Mouse (Mus musculus) C2C12 (cell line): ENCODE data around the gene Shisa9. TPM values are rescaled to one million over a fixed set of nuclear protein-coding genes. Genes with fewer than 3 reads are reported as not detected.

Experiments
- H3K27me3 ChIP-seq: one replicate; pipeline ENCODE4 v1.6.1; 2011; ENCODE audit not compliant: control insufficient read depth, insufficient read depth, insufficient read length
- H3K36me3 ChIP-seq: one replicate; pipeline ENCODE4 v1.6.1; 2011; ENCODE audit not compliant: control insufficient read depth, insufficient read depth
- H3K4me3 ChIP-seq: one replicate; pipeline ENCODE4 v1.5.1; 2011; ENCODE audit warnings: mild to moderate bottlenecking, control low read depth; ENCODE audit not compliant: poor library complexity, insufficient read depth, severe bottlenecking
- H3K79me2 ChIP-seq: one replicate; pipeline ENCODE4 v1.6.1; 2011; ENCODE audit not compliant: control insufficient read depth, insufficient read depth
- H3K79me3 ChIP-seq: one replicate; pipeline ENCODE4 v1.6.1; 2011; ENCODE audit warnings: low read depth, control low read depth
- H3ac ChIP-seq: one replicate; pipeline ENCODE3; 2011; ENCODE audit warnings: low read depth; ENCODE audit not compliant: control insufficient read depth, insufficient read length
- CEBPB ChIP-seq: IDR thresholded peaks from one replicate; pipeline ENCODE4 v1.6.1; 2011; ENCODE audit warnings: low read depth, mild to moderate bottlenecking, control low read depth, moderate library complexity
- CTCF ChIP-seq: IDR thresholded peaks from one replicate; pipeline ENCODE4 v1.5.1; 2011; ENCODE audit not compliant: control insufficient read depth, insufficient read depth, insufficient read length
- FOSL1 ChIP-seq: IDR thresholded peaks from one replicate; pipeline ENCODE4 v1.8.0; 2011; ENCODE audit warnings: mild to moderate bottlenecking, low read length; ENCODE audit not compliant: poor library complexity, insufficient read depth, severe bottlenecking
- MAX ChIP-seq: IDR thresholded peaks from one replicate; pipeline ENCODE4 v1.6.1; 2011; ENCODE audit warnings: mild to moderate bottlenecking, control low read depth
- MYOD1 ChIP-seq: IDR thresholded peaks from one replicate; pipeline ENCODE4 v1.6.1; 2011; ENCODE audit warnings: low read depth; ENCODE audit not compliant: control insufficient read depth, insufficient read length
- MYOG ChIP-seq: IDR thresholded peaks from one replicate; pipeline ENCODE4 v1.6.1; 2011; ENCODE audit not compliant: control insufficient read depth, insufficient read length; ENCODE audit errors: extremely low read depth
- USF1 ChIP-seq: IDR thresholded peaks from one replicate; pipeline ENCODE4 v1.6.1; 2011; ENCODE audit warnings: low read depth, mild to moderate bottlenecking, control low read depth, moderate library complexity
- polyA plus RNA-seq: library from polyadenylated mRNA; unstranded; fragments of >200 nt; fragmentation: generic; extraction: Trizol; gene quantifications from one replicate; pipeline ENCODE4 v1.2.1, GENCODE M21; 2012; ENCODE audit warnings: missing spikeins

Gene Shisa9
- polyA plus RNA-seq, 1 experiment = not detected

GRCm38 (mm10) chr16:12032441-12032840 is 48.5 kb downstream of the Shisa9 start:
- Histone ChIP-seq H3K79me2 (no peaks in the 10 kb centered on the region), H3ac (no peak overlapping the region), H3K36me3 (no peaks in the 10 kb centered on the region), H3K4me3 (no peak overlapping the region), H3K79me3 (no peaks in the 10 kb centered on the region), H3K27me3 (no peaks in the 10 kb centered on the region)
- TF ChIP-seq USF1 (no peak), CTCF (no peak), CEBPB (no peak), FOSL1 (no peak), MYOG (no peak)

DNA sequence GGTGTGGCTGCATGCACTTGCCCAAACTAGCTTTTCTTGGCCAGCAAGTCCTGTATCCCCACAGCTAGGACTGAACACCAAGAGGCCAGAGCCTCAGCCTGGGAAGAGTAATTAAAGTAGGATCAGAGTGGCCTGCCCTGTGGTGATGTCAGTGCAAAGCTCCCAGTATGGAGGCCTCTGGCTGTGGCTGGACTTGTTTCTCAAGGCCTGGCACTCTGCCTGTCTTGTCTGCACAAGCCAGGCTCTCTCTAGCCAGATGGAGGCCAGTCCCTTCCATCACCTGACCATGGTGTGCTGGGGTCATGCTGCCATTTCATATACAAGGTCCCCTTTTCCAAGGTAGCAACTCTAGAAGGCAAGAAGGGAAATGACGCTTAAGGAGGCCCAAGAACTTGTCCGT is 51.0 kb downstream of the Shisa9 start:
- Histone ChIP-seq H3ac (no peak overlapping the region), H3K27me3 (no peaks in the 10 kb centered on the region), H3K79me2 (no peaks in the 10 kb centered on the region), H3K79me3 (no peaks in the 10 kb centered on the region), H3K36me3 (no peaks in the 10 kb centered on the region), H3K4me3 (no peak overlapping the region)
- TF ChIP-seq USF1 = no peak
- no peak for TF ChIP-seq FOSL1
- no peak for TF ChIP-seq CTCF
- no peak for TF ChIP-seq CEBPB
- TF ChIP-seq MYOG = no peak
- no peak for TF ChIP-seq MYOD1
- TF ChIP-seq MAX = no peak

DNA sequence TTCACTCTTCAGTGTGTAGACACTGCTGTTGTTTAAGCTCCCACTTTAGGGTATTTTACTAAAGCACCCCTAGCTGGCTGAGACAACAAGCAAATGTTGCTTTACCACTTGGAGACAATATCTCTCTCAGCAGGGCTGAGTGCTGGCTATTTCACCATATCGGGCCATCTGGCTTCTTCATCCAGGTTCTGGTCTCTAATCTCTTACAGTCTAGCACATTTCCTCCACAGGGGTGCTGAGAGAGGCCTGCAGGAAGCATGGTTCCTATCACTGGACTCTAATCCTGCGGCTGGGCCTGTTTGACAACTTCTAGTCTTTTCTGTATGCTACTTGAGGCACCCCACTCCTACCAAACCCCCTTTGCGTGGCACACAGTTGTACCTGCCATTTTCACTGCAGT is 51.7 kb downstream of the Shisa9 start:
- no peak overlapping the region for H3ac ChIP-seq
- no peaks in the 10 kb centered on the region for H3K27me3 ChIP-seq
- H3K36me3 ChIP-seq = no peaks in the 10 kb centered on the region
- no peaks in the 10 kb centered on the region for H3K79me3 ChIP-seq
- no peak overlapping the region for H3K4me3 ChIP-seq
- TF ChIP-seq USF1 (no peak), MYOG (no peak), CTCF (no peak), MAX (no peak), CEBPB (no peak), MYOD1 (no peak), FOSL1 (no peak)
- H3K79me2 ChIP-seq = no peaks in the 10 kb centered on the region

DNA sequence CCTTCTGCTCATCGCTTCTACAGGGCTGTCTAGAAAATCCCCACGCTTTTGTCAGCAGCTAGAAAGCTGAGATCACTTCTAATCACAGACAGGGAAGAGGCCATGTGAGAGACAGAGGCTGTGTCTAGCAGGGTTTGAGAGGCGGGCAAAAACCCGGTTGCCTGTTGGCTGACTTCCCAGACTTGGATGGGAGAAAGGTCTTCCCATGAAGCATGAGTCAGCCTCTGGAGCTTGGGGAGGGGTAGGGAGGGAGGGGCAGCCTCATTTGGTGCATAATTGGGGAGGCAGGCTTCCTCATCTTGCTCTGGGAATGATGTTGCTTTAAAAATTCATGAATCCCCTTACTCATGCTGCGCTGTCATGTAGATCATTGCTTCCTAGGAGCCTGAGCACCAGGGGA is 57.0 kb downstream of the Shisa9 start:
- H3K27me3 ChIP-seq = no peaks in the 10 kb centered on the region
- H3K79me3 ChIP-seq = no peaks in the 10 kb centered on the region
- no peaks in the 10 kb centered on the region for H3K36me3 ChIP-seq
- no peak for TF ChIP-seq MYOD1
- TF ChIP-seq CTCF = no peak
- TF ChIP-seq MAX = no peak
- TF ChIP-seq FOSL1 = no peak
- TF ChIP-seq USF1 = no peak
- TF ChIP-seq CEBPB = no peak
- TF ChIP-seq MYOG = no peak
- no peaks in the 10 kb centered on the region for H3K79me2 ChIP-seq
- H3K4me3 ChIP-seq = no peak overlapping the region
- H3ac ChIP-seq = no peak overlapping the region

DNA sequence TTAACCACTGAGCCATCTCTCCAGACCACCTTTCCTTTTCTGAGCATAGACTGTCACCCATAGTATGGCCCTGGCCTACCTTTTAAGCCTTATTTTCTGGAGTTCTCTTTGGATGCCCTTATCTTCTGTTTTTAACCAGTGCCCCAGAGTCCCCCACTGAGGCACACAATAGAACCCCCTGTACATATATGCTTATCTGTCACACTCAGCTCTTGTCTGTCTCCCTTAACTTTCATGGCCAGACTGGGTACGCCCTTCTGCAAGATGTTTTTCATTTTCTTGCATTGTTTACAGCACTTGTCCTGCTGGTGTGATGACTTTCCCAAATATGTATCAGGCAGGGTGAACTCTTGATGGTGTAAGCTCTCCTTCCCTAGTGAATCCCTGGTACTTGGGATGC is 68.1 kb downstream of the Shisa9 start:
- Histone ChIP-seq H3K27me3 (no peaks in the 10 kb centered on the region), H3K36me3 (no peaks in the 10 kb centered on the region), H3K79me2 (no peaks in the 10 kb centered on the region), H3K4me3 (no peak overlapping the region), H3K79me3 (no peaks in the 10 kb centered on the region), H3ac (no peak overlapping the region)
- TF ChIP-seq USF1 = no peak

DNA sequence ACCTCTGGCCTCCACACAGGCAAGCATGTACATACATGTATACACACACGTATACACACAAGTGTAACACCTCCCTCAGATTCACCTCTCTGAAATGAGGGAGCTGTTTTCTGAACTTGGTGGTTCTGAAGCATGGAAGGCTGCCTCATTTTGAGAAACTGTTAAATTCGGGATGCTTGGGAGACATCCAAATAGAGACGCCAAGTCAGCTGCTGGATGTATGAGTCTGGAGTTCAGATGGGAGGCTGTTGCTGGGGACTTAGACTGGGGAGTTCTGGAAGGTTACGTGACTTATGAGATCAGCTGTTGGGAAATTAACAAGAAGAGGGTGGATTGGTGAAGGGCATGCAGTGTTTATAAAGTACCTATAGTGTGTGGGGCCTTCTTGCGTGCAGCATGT is 88.7 kb downstream of the Shisa9 start:
- H3K79me3 ChIP-seq = no peaks in the 10 kb centered on the region
- H3K4me3 ChIP-seq = no peak overlapping the region
- no peaks in the 10 kb centered on the region for H3K36me3 ChIP-seq
- H3K79me2 ChIP-seq = no peaks in the 10 kb centered on the region
- H3K27me3 ChIP-seq = no peaks in the 10 kb centered on the region
- H3ac ChIP-seq = no peak overlapping the region
- TF ChIP-seq MAX (no peak), CEBPB (no peak), MYOD1 (no peak), MYOG (no peak), CTCF (no peak), FOSL1 (no peak), USF1 (no peak)
